Mouse (Mus musculus): ENCODE results near the gene Cdk12. TPM values are rescaled to one million over a fixed set of nuclear protein-coding genes. Genes with fewer than 3 reads are reported as not detected.

Gene Cdk12
- total and polyA plus RNA-seq, 3 experiments = 27.8 to 44.1 (median 29.6) TPM

GRCm38 (mm10) chr11:98296916-98297315 is 94.1 kb downstream of the Cdk12 start:
- in situ Hi-C loops (cut with MboI; ENCODE audit: low pct_ligation_motif_present, low pct_unique_long_range_greater_than_20kb, low sequenced_read_pairs) (no loop called here), dilution Hi-C loops (cut with MboI; ENCODE audit: extremely low pct_ligation_motif_present, extremely low pct_unique_long_range_greater_than_20kb, low sequenced_read_pairs) (no loop called here)
- H3K4me2 ChIP-seq (ENCODE audit: insufficient read depth, low read depth, poor library complexity, severe bottlenecking) = no peak overlapping the region
- no peaks in the 10 kb centered on the region for H3K79me2 ChIP-seq (replicated peaks; ENCODE audit: control insufficient read depth, extremely low read depth, insufficient read depth, poor library complexity, severe bottlenecking)
- H3K4me1 ChIP-seq (ENCODE audit: control insufficient read depth in 1 of 2, insufficient read depth in 2 of 2) = peaks cover 2 to 16% of the 10 kb centered on the region in 2 experiments
- TF ChIP-seq UBTF (IDR thresholded peaks at IDR 0.05; ENCODE audit: low read depth, low read length) (no peak), GABPA (IDR thresholded peaks at IDR 0.05; ENCODE audit: insufficient replicate concordance, low read depth, low read length) (no peak), POLR2A (IDR thresholded peaks at IDR 0.05; ENCODE audit: low read depth, low read length) (no peak)
- no peak for DNase-seq (ENCODE audit: extremely low read depth)
- H3K36me3 ChIP-seq (replicated peaks in 1 of 2; ENCODE audit: control insufficient read depth in 1 of 2, insufficient read depth in 1 of 2, low read length in 1 of 2) = no peaks in the 10 kb centered on the region
- H3K9ac ChIP-seq (ENCODE audit: insufficient read depth, low read depth) = no peak overlapping the region
- H3K4me3 ChIP-seq (replicated peaks in 1 of 3; ENCODE audit: low read depth in 2 of 3, low read length in 2 of 3, poor library complexity in 1 of 3) = no peak overlapping the region
- H3K27me3 ChIP-seq (replicated peaks) = peaks cover 90% of the 10 kb centered on the region
- no peaks in the 10 kb centered on the region for H3K9me3 ChIP-seq (replicated peaks; ENCODE audit: low read length)
- no peak overlapping the region for H3K27ac ChIP-seq (ENCODE audit: insufficient read depth, low read depth)

DNA sequence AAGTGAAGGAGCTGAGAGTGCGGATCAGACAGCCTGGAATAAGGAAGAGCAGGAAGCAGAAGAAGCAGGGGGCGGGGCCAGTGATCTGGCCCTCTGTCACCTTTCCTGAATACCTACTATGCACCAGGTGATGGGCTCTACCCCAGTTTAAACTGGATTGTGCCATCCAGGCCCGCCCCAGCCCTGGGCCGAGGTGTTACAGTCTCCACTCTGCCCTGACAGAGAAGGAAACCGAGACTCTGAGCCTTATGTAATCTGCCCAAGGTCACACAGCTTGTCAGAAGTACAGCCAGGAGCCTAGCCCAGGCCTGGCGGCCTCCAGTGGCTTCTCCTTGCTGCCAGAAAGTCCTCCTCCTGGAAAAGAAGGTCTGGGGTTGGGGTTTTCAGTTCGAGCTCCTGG is 94.9 kb downstream of the Cdk12 start:
- Histone ChIP-seq H3K36me3 (replicated peaks in 1 of 2; ENCODE audit: control insufficient read depth in 1 of 2, insufficient read depth in 1 of 2, low read length in 1 of 2) (no peaks in the 10 kb centered on the region), H3K27me3 (replicated peaks) (peaks cover 94% of the 10 kb centered on the region), H3K79me2 (replicated peaks; ENCODE audit: control insufficient read depth, extremely low read depth, insufficient read depth, poor library complexity, severe bottlenecking) (no peaks in the 10 kb centered on the region), H3K4me1 (ENCODE audit: control insufficient read depth in 1 of 2, insufficient read depth in 2 of 2) (peaks cover 2 to 16% of the 10 kb centered on the region in 2 experiments), H3K4me3 (replicated peaks in 1 of 3; ENCODE audit: low read depth in 2 of 3, low read length in 2 of 3, poor library complexity in 1 of 3) (no peak overlapping the region), H3K4me2 (ENCODE audit: insufficient read depth, low read depth, poor library complexity, severe bottlenecking) (no peak overlapping the region), H3K27ac (ENCODE audit: insufficient read depth, low read depth) (no peak overlapping the region), H3K9ac (ENCODE audit: insufficient read depth, low read depth) (no peak overlapping the region), H3K9me3 (replicated peaks; ENCODE audit: low read length) (no peaks in the 10 kb centered on the region)
- DNase-seq (ENCODE audit: extremely low read depth) = no peak
- no peak for TF ChIP-seq JUND (conservative IDR thresholded peaks at IDR 0.05; ENCODE audit: low read depth, low read length)
- TF ChIP-seq RCOR1 (conservative IDR thresholded peaks at IDR 0.05; ENCODE audit: low read depth, low read length) = no peak
- no peak for TF ChIP-seq POLR2AphosphoS2 (IDR thresholded peaks at IDR 0.05; ENCODE audit: low read depth, low read length)
- TF ChIP-seq MEF2A (IDR thresholded peaks at IDR 0.05; ENCODE audit: borderline replicate concordance, low read depth, low read length) = no peak
- TF ChIP-seq ZC3H11A (IDR thresholded peaks at IDR 0.05; ENCODE audit: low read depth, low read length) = no peak
- no peak for TF ChIP-seq EP300 (IDR thresholded peaks at IDR 0.05; ENCODE audit: low read length)
- no peak for TF ChIP-seq IRF4 (IDR thresholded peaks at IDR 0.05; ENCODE audit: low read depth, low read length)
- TF ChIP-seq TBP (conservative IDR thresholded peaks at IDR 0.05; ENCODE audit: low read depth, low read length) = no peak
- no peak for TF ChIP-seq ZKSCAN1 (IDR thresholded peaks at IDR 0.05; ENCODE audit: borderline replicate concordance, low read depth, low read length)
- no peak for TF ChIP-seq ZNF384 (IDR thresholded peaks at IDR 0.05; ENCODE audit: low read depth, low read length)
- no peak for TF ChIP-seq ZMIZ1 (IDR thresholded peaks at IDR 0.05; ENCODE audit: low read depth, low read length)
- TF ChIP-seq SMC3 (IDR thresholded peaks at IDR 0.05; ENCODE audit: low read depth, low read length) = no peak
- TF ChIP-seq TCF12 (IDR thresholded peaks at IDR 0.05; ENCODE audit: low read depth, low read length) = no peak
- TF ChIP-seq BHLHE40 (IDR thresholded peaks at IDR 0.05; ENCODE audit: low read depth, low read length) = no peak
- TF ChIP-seq POLR2A (IDR thresholded peaks at IDR 0.05; ENCODE audit: low read depth, low read length) = no peak
- TF ChIP-seq MAFK (IDR thresholded peaks at IDR 0.05; ENCODE audit: insufficient replicate concordance, low read length) = no peak
- TF ChIP-seq KAT2A (IDR thresholded peaks at IDR 0.05; ENCODE audit: insufficient replicate concordance, low read length) = no peak
- TF ChIP-seq NELFE (IDR thresholded peaks at IDR 0.05; ENCODE audit: low read depth, low read length) = no peak
- TF ChIP-seq JUN (IDR thresholded peaks at IDR 0.05; ENCODE audit: insufficient read depth, low read depth, low read length) = no peak
- dilution Hi-C loops (cut with MboI; ENCODE audit: extremely low pct_ligation_motif_present, extremely low pct_unique_long_range_greater_than_20kb, low sequenced_read_pairs) (no loop called here), in situ Hi-C loops (cut with MboI; ENCODE audit: low pct_ligation_motif_present, low pct_unique_long_range_greater_than_20kb, low sequenced_read_pairs) (no loop called here)
